Comparison of ENCODE assay signal across 9 mouse cellular contexts in genomic region chr4:46388556-46388955, GRCm38 (mm10). TPM values are rescaled to one million over a fixed set of nuclear protein-coding genes. Genes with fewer than 3 reads are reported as not detected.
A peak's percentile ranks its signal among the peaks of the same experiment; 100 is the strongest.
DNase-seq lines count a peak whose midpoint lies in the region; ATAC-seq and TF ChIP-seq lines count a peak whose summit lies in the region.
"Had no signal": no experiment of that assay in that cellular context is flagged by ENCODE, and none has a peak within 500 bp of the region (broad histone marks: within the 10 kb centered on the region; RNA-seq: fewer than 3 reads in every experiment).

No protein-coding gene starts in this region.

- peaks cover 10% of the 10 kb centered on the region for H3K36me3 ChIP-seq in heart, embryonic 16.5 days (ENCODE audit: control insufficient read depth, insufficient read depth)
- peaks cover 14% of the 10 kb centered on the region; the same call in 1 of the 2 replicates for H3K36me3 ChIP-seq in ES-E14 (ENCODE audit: control insufficient read depth, insufficient read depth, low read length, poor library complexity, severe bottlenecking)
- peaks cover 6% of the 10 kb centered on the region; the same call in 1 of the 2 replicates for H3K36me3 ChIP-seq in forebrain, embryonic 16.5 days (ENCODE audit: control insufficient read depth, insufficient read depth)
- H3K36me3 ChIP-seq in macrophage (ENCODE audit: inconsistent target), result peaks cover 19% of the 10 kb centered on the region; the same call in 1 of the 2 replicates

- H3K4me1 ChIP-seq in heart, embryonic 16.5 days (ENCODE audit: control insufficient read depth, insufficient read depth, low read length), result no peaks in the 10 kb centered on the region
- no peaks in the 10 kb centered on the region for H3K4me1 ChIP-seq in ES-E14 (ENCODE audit: control insufficient read depth in 2 of 2, insufficient read depth in 2 of 2, low read length in 2 of 2, poor library complexity in 1 of 2)
- H3K4me1 ChIP-seq in forebrain, embryonic 16.5 days (replicated peaks; ENCODE audit: control insufficient read depth, insufficient read depth, low read length), result peaks cover 4% of the 10 kb centered on the region

- H3K27ac ChIP-seq in heart, embryonic 16.5 days (ENCODE audit: low read length), result peak overlapping the region; percentile 94; the same call in 1 of the 2 replicates
- H3K27ac ChIP-seq in ES-E14 (ENCODE audit: insufficient read depth, low read depth, low read length, poor library complexity, severe bottlenecking) (no peak overlapping the region), macrophage (peak overlapping the region; percentile 90)
- peak overlapping the region; percentile 88 for H3K27ac ChIP-seq in forebrain, embryonic 16.5 days (ENCODE audit: low read length)

- no peak for ATAC-seq in heart, embryonic 16.5 days (replicated peaks; ENCODE audit: extremely low read depth, insufficient read depth, low FRiP score)
- no peak for ATAC-seq in forebrain, embryonic 16.5 days
- no peak for ATAC-seq in granulocyte monocyte progenitor cell, adult 5-6 weeks (replicated peaks; ENCODE audit: poor library complexity, severe bottlenecking)

- no peak for DNase-seq in heart, postnatal 4 days
- no peak for DNase-seq in ES-E14 (ENCODE audit: low read depth, low spot score)
- DNase-seq in right cerebral cortex, postnatal 10 days (ENCODE audit: low spot score in 2 of 2), result no peak
- DNase-seq in thymus, postnatal 14 days, result no peak

- peak overlapping the region; percentile 93 for H3K9ac ChIP-seq in heart, embryonic 16.5 days (ENCODE audit: low read length)
- peak overlapping the region; percentile 45; the same call in 1 of the 2 replicates for H3K9ac ChIP-seq in ES-E14 (ENCODE audit: insufficient read depth, low read depth, low read length, poor library complexity, severe bottlenecking)
- H3K9ac ChIP-seq in forebrain, embryonic 16.5 days (replicated peaks; ENCODE audit: low read depth, low read length), result peak overlapping the region; percentile 89

- peak overlapping the region; percentile 71 for H3K4me3 ChIP-seq in heart, embryonic 16.5 days (ENCODE audit: low read length)
- H3K4me3 ChIP-seq in ES-E14 (ENCODE audit: insufficient read depth in 1 of 2, low read depth in 1 of 2, low read length in 2 of 2, poor library complexity in 1 of 2, severe bottlenecking in 1 of 2), result peak overlapping the region; percentile 17 to 73
- peak overlapping the region; percentile 75 for H3K4me3 ChIP-seq in forebrain, embryonic 16.5 days (replicated peaks; ENCODE audit: low read length)
- H3K4me3 ChIP-seq in macrophage (ENCODE audit: inconsistent target), result peak overlapping the region; percentile 79

- peaks cover 25% of the 10 kb centered on the region for H3K79me2 ChIP-seq in macrophage (ENCODE audit: inconsistent target)

- peak overlapping the region; percentile 73 for H3K4me2 ChIP-seq in heart, embryonic 16.5 days (ENCODE audit: low read depth, low read length)
- peak overlapping the region; percentile 79 for H3K4me2 ChIP-seq in forebrain, embryonic 16.5 days (ENCODE audit: low read length)

- in situ Hi-C loops in ES-E14 (cut with MboI; ENCODE audit: low sequenced_read_pairs in 2 of 2, unreplicated experiment in 2 of 2), result no loop called here

- WGBS in heart, embryonic 16.5 days, result 20% methylated on average over 5 of the region's 5 CpGs
- WGBS in forebrain, embryonic 16.5 days, result 42% methylated on average over 5 of the region's 5 CpGs
- WGBS in macrophage (ENCODE audit: missing documents), result 0% methylated on average over 5 of the region's 5 CpGs

- no peaks in the 10 kb centered on the region for H3K27me3 ChIP-seq in heart, embryonic 16.5 days (ENCODE audit: control insufficient read depth, insufficient read depth, low read length)
- no peaks in the 10 kb centered on the region for H3K27me3 ChIP-seq in forebrain, embryonic 16.5 days (replicated peaks; ENCODE audit: control insufficient read depth, insufficient read depth, low read length)
- H3K27me3 ChIP-seq: Patski had no signal

- no peaks in the 10 kb centered on the region for H3K9me3 ChIP-seq in heart, embryonic 16.5 days (replicated peaks; ENCODE audit: control insufficient read depth, low read length)
- H3K9me3 ChIP-seq in ES-E14 (ENCODE audit: control insufficient read depth, insufficient read depth, low read depth, low read length), result no peaks in the 10 kb centered on the region
- H3K9me3 ChIP-seq in forebrain, embryonic 16.5 days (ENCODE audit: control insufficient read depth, low read length), result no peaks in the 10 kb centered on the region

TF ChIP-seq in ES-E14, 5 proteins besides CTCF, POLR2A, EP300 and RAD21:
- no peak for TF ChIP-seq MAFK (IDR thresholded peaks at IDR 0.05; ENCODE audit: insufficient read depth, low read depth, low read length)
- no peak for TF ChIP-seq HCFC1 (IDR thresholded peaks at IDR 0.05; ENCODE audit: borderline replicate concordance, insufficient read depth, low read length)
- no peak for TF ChIP-seq ZNF384 (IDR thresholded peaks at IDR 0.05; ENCODE audit: low read depth, low read length)
- no peak for TF ChIP-seq CHD2 (IDR thresholded peaks at IDR 0.05; ENCODE audit: low read depth, low read length)
- TF ChIP-seq ZC3H11A (IDR thresholded peaks at IDR 0.05; ENCODE audit: borderline replicate concordance, low read depth, low read length), result no peak

RNA-seq across cellular contexts. Expression of gene Trmo, which starts 0.7 kb away (rescaled TPM):
- 8.6 and 11.1 TPM in 2 replicates for polyA plus RNA-seq in heart, embryonic 16.5 days (2015; fragmentation: Nextera tagmentation; extraction: Ambion mirVana)
- 1 to 10 TPM; 3.8 to 5.4 TPM for total RNA-seq in heart, postnatal 4 days (2021)
- total RNA-seq in ES-E14 (2012; rRNA removed), result 18.8 and 21.0 TPM in 2 replicates
- 12.7 and 13.4 TPM in 2 replicates for polyA plus RNA-seq in forebrain, embryonic 16.5 days (2015; fragmentation: Nextera tagmentation; extraction: Ambion mirVana)
- total RNA-seq in macrophage (2018; cell fraction: chromatin; rRNA removed), result 10 to 100 TPM in 2 of 26 experiments, 1 to 10 TPM in 24; 3.2 to 11.9 (median 5.9) TPM
- total RNA-seq in macrophage (2018; cell fraction: cytosol; rRNA removed), result 1 to 10 TPM; 2.2 to 6.5 (median 4.1) TPM
- total RNA-seq in macrophage (2018; cell fraction: nucleus; rRNA removed), result 10 to 100 TPM in 6 of 26 experiments, 1 to 10 TPM in 20; 2.1 to 14.1 (median 6.9) TPM
- polyA plus RNA-seq in macrophage (2018), result 3.9 to 6.6 TPM (median 5.2 TPM) in 3 replicates
- total RNA-seq in granulocyte monocyte progenitor cell, adult 5-6 weeks (2014; fragmentation: Nextera tagmentation), result 11.1 and 13.3 TPM in 2 replicates
- 11.8 and 12.7 TPM in 2 replicates for total RNA-seq in granulocyte monocyte progenitor cell, adult 5-6 weeks (2017)

RNA-seq across cellular contexts. Expression of gene Hemgn, which starts 24.8 kb away (rescaled TPM):
- 1.1 and 1.8 TPM in 2 replicates for polyA plus RNA-seq in heart, embryonic 16.5 days (2015; fragmentation: Nextera tagmentation; extraction: Ambion mirVana)
- under 1 TPM in 1 of 2 experiments, not detected in 1; 0.36 TPM for total RNA-seq in heart, postnatal 4 days (2021)
- total RNA-seq in ES-E14 (2012; rRNA removed), result not detected in 2 replicates
- 0.09 and 0.10 TPM in 2 replicates for polyA plus RNA-seq in forebrain, embryonic 16.5 days (2015; fragmentation: Nextera tagmentation; extraction: Ambion mirVana)
- not detected for total RNA-seq in macrophage (2018; cell fraction: chromatin; rRNA removed)
- not detected for total RNA-seq in macrophage (2018; cell fraction: cytosol; rRNA removed)
- total RNA-seq in macrophage (2018; cell fraction: nucleus; rRNA removed), result not detected
- not detected in 3 replicates for polyA plus RNA-seq in macrophage (2018)
- total RNA-seq in granulocyte monocyte progenitor cell, adult 5-6 weeks (2014; fragmentation: Nextera tagmentation), result 0.45 and 1.2 TPM in 2 replicates
- 2.2 and 3.0 TPM in 2 replicates for total RNA-seq in granulocyte monocyte progenitor cell, adult 5-6 weeks (2017)
- polyA plus RNA-seq: Patski had no signal

RNA-seq across cellular contexts. Expression of gene Foxe1, which starts 45.1 kb away (rescaled TPM):
- not detected in 2 replicates for polyA plus RNA-seq in heart, embryonic 16.5 days (2015; fragmentation: Nextera tagmentation; extraction: Ambion mirVana)
- under 1 TPM in 1 of 2 experiments, not detected in 1; 0.14 TPM for total RNA-seq in heart, postnatal 4 days (2021)
- total RNA-seq in ES-E14 (2012; rRNA removed), result 0.21 and 0.22 TPM in 2 replicates
- polyA plus RNA-seq in forebrain, embryonic 16.5 days (2015; fragmentation: Nextera tagmentation; extraction: Ambion mirVana), result not detected in 2 replicates
- not detected for total RNA-seq in macrophage (2018; cell fraction: chromatin; rRNA removed)
- total RNA-seq in macrophage (2018; cell fraction: cytosol; rRNA removed), result not detected
- not detected for total RNA-seq in macrophage (2018; cell fraction: nucleus; rRNA removed)
- not detected in 3 replicates for polyA plus RNA-seq in macrophage (2018)
- total RNA-seq in granulocyte monocyte progenitor cell, adult 5-6 weeks (2014; fragmentation: Nextera tagmentation), result not detected in 2 replicates
- 0.26 TPM in 1 of 2 replicates, not detected in the other for total RNA-seq in granulocyte monocyte progenitor cell, adult 5-6 weeks (2017)
- polyA plus RNA-seq: Patski had no signal
